Mouse (Mus musculus) ES-E14 (cell line): ENCODE measurements at regions not wholly inside any gene's neighbourhood (a gene's known extent, or its start where the extent isn't known, plus 50 kb on each side); places are given as distances from the start of the nearest gene placed in this dataset.

Source experiments
- DNase-seq: peaks from one replicate; pipeline ENCODE4 v3.0.0-alpha.2; 2013; ENCODE audit warnings: low read depth, low spot score
- H3K27ac ChIP-seq: 2 replicates; pipeline ENCODE4 v1.5.1; 2012; ENCODE audit warnings: low read depth, mild to moderate bottlenecking, low read length, moderate library complexity, mixed read lengths; ENCODE audit not compliant: poor library complexity, insufficient read depth, severe bottlenecking
- H3K36me3 ChIP-seq: 2 replicates; pipeline ENCODE4 v1.6.1; 2012; ENCODE audit warnings: mild to moderate bottlenecking, low read length, moderate library complexity, mixed read lengths; ENCODE audit not compliant: control insufficient read depth, poor library complexity, insufficient read depth, severe bottlenecking
- H3K4me1 ChIP-seq, 2 experiments: fragments of 150-350 bp in 1 of 2; sonication (generic) in 1 of 2; 2 replicates each; pipeline ENCODE4 v1.6.1; 2012; ENCODE audit warnings: low read length in 2 of 2, mild to moderate bottlenecking in 1 of 2, mixed read lengths in 1 of 2; ENCODE audit not compliant: control insufficient read depth in 2 of 2, insufficient read depth in 2 of 2, poor library complexity in 1 of 2
- H3K4me3 ChIP-seq, 2 experiments: fragments of 150-350 bp in 1 of 2; sonication (generic) in 1 of 2; 2 replicates each; pipeline ENCODE4 v1.5.1; 2012; ENCODE audit warnings: low read length in 2 of 2, low read depth in 1 of 2, mild to moderate bottlenecking in 1 of 2, mixed read lengths in 1 of 2; ENCODE audit not compliant: insufficient read depth in 1 of 2, poor library complexity in 1 of 2, severe bottlenecking in 1 of 2
- H3K9ac ChIP-seq: 2 replicates; pipeline ENCODE4 v1.6.1; 2012; ENCODE audit warnings: low read depth, mild to moderate bottlenecking, low read length, mixed read lengths; ENCODE audit not compliant: poor library complexity, insufficient read depth, severe bottlenecking
- H3K9me3 ChIP-seq: fragments of 150-350 bp; sonication (generic); 2 replicates; pipeline ENCODE4 v1.6.1; 2012; ENCODE audit warnings: low read depth, mild to moderate bottlenecking, low read length; ENCODE audit not compliant: control insufficient read depth, insufficient read depth
- CHD2 ChIP-seq: IDR thresholded peaks from 2 replicates; pipeline ENCODE4 v1.6.1; 2014; ENCODE audit warnings: mild to moderate bottlenecking, low read depth, low read length, inconsistent platforms
- HCFC1 ChIP-seq: IDR thresholded peaks from 2 replicates; pipeline ENCODE4 v1.6.1; 2012; ENCODE audit warnings: low read length, inconsistent platforms, borderline replicate concordance; ENCODE audit not compliant: insufficient read depth
- MAFK ChIP-seq: IDR thresholded peaks from 2 replicates; pipeline ENCODE4 v1.6.1; 2014; ENCODE audit warnings: mild to moderate bottlenecking, low read depth, low read length, inconsistent platforms; ENCODE audit not compliant: insufficient read depth
- ZC3H11A ChIP-seq: IDR thresholded peaks from 2 replicates; pipeline ENCODE4 v1.6.1; 2012; ENCODE audit warnings: low read depth, mild to moderate bottlenecking, inconsistent platforms, low read length, borderline replicate concordance
- ZNF384 ChIP-seq: IDR thresholded peaks from 2 replicates; pipeline ENCODE4 v1.6.1; 2012; ENCODE audit warnings: low read depth, low read length, inconsistent platforms
- in situ Hi-C, 2 experiments: fragments of 600-800 bp; cut with MboI; formaldehyde crosslinking; loops; one replicate each; pipeline ENCODE4 v1.15.1; 2025; ENCODE audit warnings: low sequenced_read_pairs in 2 of 2, inconsistent platforms in 1 of 2; ENCODE audit not compliant: unreplicated experiment in 2 of 2

DNA sequence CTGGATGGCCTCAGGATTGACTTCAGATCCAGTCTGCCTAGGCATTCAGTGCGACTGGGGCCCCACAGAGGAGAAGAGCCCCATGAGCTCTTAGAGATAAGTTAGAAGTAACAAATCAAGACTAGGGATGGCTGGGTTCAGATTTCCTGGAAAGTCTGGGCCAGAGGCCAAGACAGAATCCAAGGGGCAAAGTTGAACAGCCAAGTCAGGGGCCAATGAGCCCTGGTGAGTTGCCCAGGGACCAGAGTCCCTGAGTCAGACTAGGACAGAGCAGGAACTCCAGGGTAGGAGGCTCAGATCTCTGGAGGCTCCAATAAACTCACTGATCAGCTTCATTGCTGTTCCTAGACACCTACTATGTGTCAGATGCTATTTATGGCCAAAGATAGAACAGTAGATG lies 87.6 kb downstream of the Gm826 start:
- H3K9ac ChIP-seq: no peak overlapping the region
- no peak overlapping the region for H3K27ac ChIP-seq
- no peak overlapping the region for H3K4me3 ChIP-seq
- in situ Hi-C loops: no loop called here
- no peaks in the 10 kb centered on the region for H3K4me1 ChIP-seq
- no peaks in the 10 kb centered on the region for H3K36me3 ChIP-seq
- no peaks in the 10 kb centered on the region for H3K9me3 ChIP-seq
- DNase-seq: no peak
- no peak for TF ChIP-seq MAFK
- no peak for TF ChIP-seq HCFC1
- no peak for TF ChIP-seq CHD2
- no peak for TF ChIP-seq ZNF384
- no peak for TF ChIP-seq ZC3H11A

DNA sequence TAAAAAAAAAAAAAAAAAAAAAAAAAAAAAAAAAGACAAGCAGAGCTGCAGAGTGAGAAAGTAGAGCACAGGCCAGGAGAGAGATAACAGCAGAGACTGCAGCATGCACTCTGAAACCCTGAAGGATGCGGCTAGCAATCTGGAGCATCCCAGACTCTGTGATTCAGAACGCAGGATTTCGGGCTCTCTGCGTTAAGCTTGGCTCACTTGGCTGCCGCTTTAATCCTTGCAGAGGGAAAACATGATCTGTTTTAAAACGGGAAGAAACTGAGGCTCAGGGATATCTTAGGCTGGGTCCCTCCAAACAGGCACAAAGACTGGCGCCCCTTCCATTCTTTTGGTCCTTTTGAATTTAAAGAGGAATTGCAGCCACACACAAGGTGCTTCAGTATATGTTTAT lies 89.1 kb downstream of the Gm826 start:
- Histone ChIP-seq H3K27ac (no peak overlapping the region), H3K9me3 (no peaks in the 10 kb centered on the region), H3K4me1 (no peaks in the 10 kb centered on the region), H3K4me3 (no peak overlapping the region), H3K9ac (no peak overlapping the region), H3K36me3 (no peaks in the 10 kb centered on the region)
- in situ Hi-C loops: no loop called here
- no peak for DNase-seq
- no peak for TF ChIP-seq HCFC1
- peak; percentile 27; the same call in 1 of the 2 replicates for TF ChIP-seq ZNF384
- TF ChIP-seq ZC3H11A: no peak
- TF ChIP-seq MAFK: no peak
- no peak for TF ChIP-seq CHD2

DNA sequence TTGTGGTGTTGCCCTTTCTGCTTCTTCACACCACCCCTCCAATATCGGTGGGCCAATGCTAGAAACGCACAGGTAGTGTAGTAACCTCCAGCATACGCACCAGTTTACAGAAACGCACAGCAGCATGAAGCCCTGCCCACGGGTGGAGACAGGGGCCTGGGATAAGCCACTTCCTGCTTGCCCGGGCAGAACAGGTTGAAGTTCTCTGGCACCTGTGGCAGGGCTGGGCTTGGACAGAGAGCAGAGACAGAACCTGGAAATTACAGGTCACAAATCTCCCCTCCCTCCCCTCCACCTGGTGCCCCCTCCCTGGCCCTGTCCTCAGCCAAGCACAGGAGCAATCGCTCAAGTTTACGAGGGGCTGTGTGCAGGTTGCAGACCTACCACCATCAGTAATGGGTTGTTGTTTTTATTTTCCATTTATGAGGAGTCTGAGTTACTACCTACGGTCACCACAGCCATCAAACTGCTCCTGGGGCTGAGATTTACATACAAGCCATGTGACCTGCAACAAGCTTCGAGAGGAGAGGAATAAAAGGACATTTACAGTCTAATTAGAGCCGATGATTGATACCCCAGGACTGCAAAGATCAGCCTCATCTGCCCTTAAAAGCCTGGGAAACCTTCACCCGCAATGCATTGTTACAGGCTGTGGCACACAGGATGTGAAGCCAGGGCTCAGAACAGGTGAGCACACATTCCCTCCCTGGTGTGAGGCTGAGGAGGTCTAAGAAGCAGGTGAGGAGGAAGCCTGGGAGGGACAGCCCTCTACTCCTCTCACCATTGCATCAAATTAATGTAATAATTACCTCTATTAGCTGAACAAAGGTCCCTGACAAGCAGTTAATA lies 93.2 kb downstream of the Gm826 start:
- in situ Hi-C loops: no loop called here
- no peak for TF ChIP-seq HCFC1
- no peak for TF ChIP-seq ZC3H11A
- no peak for TF ChIP-seq MAFK
- TF ChIP-seq CHD2: no peak
- no peak for TF ChIP-seq ZNF384
- H3K9me3 ChIP-seq: no peaks in the 10 kb centered on the region
- no peak for DNase-seq
- no peak overlapping the region for H3K9ac ChIP-seq
- no peaks in the 10 kb centered on the region for H3K4me1 ChIP-seq
- no peak overlapping the region for H3K27ac ChIP-seq
- no peak overlapping the region for H3K4me3 ChIP-seq
- no peaks in the 10 kb centered on the region for H3K36me3 ChIP-seq

DNA sequence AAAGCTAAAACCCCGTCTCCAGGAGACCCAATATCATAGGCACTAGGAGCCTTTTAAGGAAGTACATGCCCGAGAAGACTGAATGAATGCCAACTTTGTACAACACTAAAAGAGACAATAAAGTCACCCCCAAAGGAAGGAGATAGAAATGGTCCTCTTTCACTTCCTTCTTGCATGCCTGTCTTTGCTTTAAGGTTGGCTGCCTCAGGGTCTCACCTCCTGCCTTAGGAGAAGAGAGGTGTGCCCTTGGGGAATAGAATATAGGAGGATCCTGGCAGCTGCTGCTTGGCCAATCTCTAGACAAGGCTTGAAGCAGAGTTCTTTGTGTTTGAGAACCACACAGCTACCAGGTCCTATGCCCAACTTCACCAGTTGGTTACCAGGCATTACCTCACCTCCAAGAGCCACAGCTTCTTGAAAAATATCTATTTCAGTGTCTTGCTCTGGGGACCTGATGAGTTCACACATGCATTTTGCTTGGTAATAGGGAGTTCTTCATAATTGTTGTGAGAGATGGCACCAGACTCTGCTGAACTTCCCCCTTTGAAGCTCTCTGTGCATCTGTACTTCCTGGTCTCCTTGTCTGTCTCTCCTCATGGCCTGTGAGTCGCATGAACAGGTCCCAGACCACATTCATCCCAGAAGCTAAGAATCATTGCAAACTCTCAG lies 96.4 kb downstream of the Gm826 start:
- TF ChIP-seq CHD2 (no peak), MAFK (no peak), ZC3H11A (no peak), ZNF384 (no peak), HCFC1 (no peak)
- Histone ChIP-seq H3K36me3 (no peaks in the 10 kb centered on the region), H3K27ac (no peak overlapping the region), H3K4me1 (no peaks in the 10 kb centered on the region), H3K9ac (no peak overlapping the region), H3K4me3 (no peak overlapping the region), H3K9me3 (no peaks in the 10 kb centered on the region)
- DNase-seq: no peak
- in situ Hi-C loops: no loop called here
